Mouse (Mus musculus): ENCODE measurements around the gene Fn1.

The Fn1 gene

GRCm38 (mm10) chr1:71652551-71653399 lies at the start of gene Fn1:
Gene Fn1, minus strand, starts transcription at chr1:71653200.
- in situ Hi-C loops (cut with MboI, MseI): no loop called here

- in situ Hi-C loops (cut with MboI, MseI): no loop called here
These were observed 43.1 kb upstream of the Fn1 start for GRCm38 (mm10) chr1:71696093-71696492.

- in situ Hi-C loops (cut with MboI, MseI): no loop called here
These were observed 38.7 kb upstream of the Fn1 start for GRCm38 (mm10) chr1:71691472-71692277.

GRCm38 (mm10) chr1:71688926-71689303 lies 35.9 kb upstream of the Fn1 start:
- in situ Hi-C loops (cut with MboI, MseI): no loop called here

GRCm38 (mm10) chr1:71688272-71688925 lies 35.4 kb upstream of the Fn1 start:
- in situ Hi-C loops (cut with MboI, MseI): no loop called here

- in situ Hi-C loops (cut with MboI, MseI): no loop called here
These were observed 33.8 kb upstream of the Fn1 start for GRCm38 (mm10) chr1:71686791-71687190.

GRCm38 (mm10) chr1:71683736-71684135 lies 30.7 kb upstream of the Fn1 start:
- in situ Hi-C loops (cut with MboI, MseI): no loop called here

GRCm38 (mm10) chr1:71682194-71682715 lies 29.3 kb upstream of the Fn1 start:
- in situ Hi-C loops (cut with MboI, MseI): no loop called here

GRCm38 (mm10) chr1:71681306-71681705 lies 28.3 kb upstream of the Fn1 start:
- in situ Hi-C loops (cut with MboI, MseI): no loop called here

- in situ Hi-C loops (cut with MboI, MseI): no loop called here
These were observed 27.2 kb upstream of the Fn1 start for GRCm38 (mm10) chr1:71680046-71680672.

- in situ Hi-C loops (cut with MboI, MseI): no loop called here
These were observed 22.4 kb upstream of the Fn1 start for GRCm38 (mm10) chr1:71675420-71675819.

GRCm38 (mm10) chr1:71674274-71674673 lies 21.3 kb upstream of the Fn1 start:
- in situ Hi-C loops (cut with MboI, MseI): no loop called here

GRCm38 (mm10) chr1:71673398-71673910 lies 20.5 kb upstream of the Fn1 start:
- in situ Hi-C loops (cut with MboI, MseI): no loop called here

GRCm38 (mm10) chr1:71672346-71672745 lies 19.3 kb upstream of the Fn1 start:
- in situ Hi-C loops (cut with MboI, MseI): no loop called here

- in situ Hi-C loops (cut with MboI, MseI): no loop called here
These were observed 10.2 kb upstream of the Fn1 start for GRCm38 (mm10) chr1:71663242-71663641.

- in situ Hi-C loops (cut with MboI, MseI): no loop called here
These were observed 5.6 kb upstream of the Fn1 start for GRCm38 (mm10) chr1:71658632-71659031.

- in situ Hi-C loops (cut with MboI, MseI): no loop called here
These were observed 3.3 kb upstream of the Fn1 start for GRCm38 (mm10) chr1:71656309-71656708.

- in situ Hi-C loops (cut with MboI, MseI): no loop called here
These were observed 1.2 kb upstream of the Fn1 start for GRCm38 (mm10) chr1:71654221-71654620.

GRCm38 (mm10) chr1:71653400-71654159 lies 580 bp upstream of the Fn1 start:
- in situ Hi-C loops (cut with MboI, MseI): no loop called here

- in situ Hi-C loops (cut with MboI, MseI): no loop called here
These were observed 1.2 kb downstream of the Fn1 start for GRCm38 (mm10) chr1:71651828-71652227.

- in situ Hi-C loops (cut with MboI, MseI): no loop called here
These were observed 1.7 kb downstream of the Fn1 start for GRCm38 (mm10) chr1:71651315-71651714.
